In genomic region chr1:186621812-186622211, GRCm38 (mm10) we compare ENCODE assay signal across 31 mouse cellular contexts.
"Had no signal": no experiment of that assay in that cellular context is flagged by ENCODE, and none has a peak within 500 bp of the region (broad histone marks: within the 10 kb centered on the region; RNA-seq: fewer than 3 reads in every experiment).

No protein-coding gene starts in this region.

- H3K9ac ChIP-seq: limb, embryonic 12.5 days; limb, embryonic 13.5 days; limb, embryonic 15.5 days; liver, embryonic 12.5 days; liver, embryonic 13.5 days; liver, embryonic 14.5 days; liver, embryonic 15.5 days; liver, postnatal 0 days; lung, embryonic 14.5 days; lung, embryonic 15.5 days; midbrain, embryonic 12.5 days; midbrain, embryonic 13.5 days; midbrain, embryonic 15.5 days; neural tube, embryonic 12.5 days had no signal

- H3K27ac ChIP-seq: left cerebral cortex, adult 2 months; limb, embryonic 10.5 days; limb, embryonic 12.5 days; limb, embryonic 13.5 days; limb, embryonic 15.5 days; liver, embryonic 12.5 days; liver, embryonic 13.5 days; liver, embryonic 14.5 days; liver, embryonic 15.5 days; lung, embryonic 15.5 days; macrophage; midbrain, embryonic 12.5 days; midbrain, embryonic 13.5 days; midbrain, embryonic 15.5 days; neural tube, embryonic 12.5 days had no signal

- ATAC-seq: liver, embryonic 12.5 days; liver, postnatal 0 days; lung, postnatal 0 days; midbrain, embryonic 13.5 days; midbrain, embryonic 15.5 days; midbrain, embryonic 16.5 days had no signal

- H3K4me3 ChIP-seq: left cerebral cortex, adult 2 months; limb, embryonic 10.5 days; limb, embryonic 12.5 days; limb, embryonic 13.5 days; limb, embryonic 15.5 days; liver, embryonic 12.5 days; liver, embryonic 13.5 days; liver, embryonic 15.5 days; lung, embryonic 15.5 days; megakaryocyte, embryonic 14.5 days; midbrain, embryonic 12.5 days; midbrain, embryonic 13.5 days; midbrain, embryonic 15.5 days; myocyte; neural tube, embryonic 12.5 days had no signal

- H3K9me3 ChIP-seq: limb, embryonic 10.5 days; limb, embryonic 12.5 days; limb, embryonic 13.5 days; limb, embryonic 15.5 days; liver, embryonic 12.5 days; liver, embryonic 13.5 days; liver, embryonic 15.5 days; lung, embryonic 15.5 days; midbrain, embryonic 12.5 days; midbrain, embryonic 13.5 days; midbrain, embryonic 15.5 days; neural tube, embryonic 12.5 days had no signal

- DNase-seq: left cerebral cortex, postnatal 4 days; liver; liver, embryonic 13.5 days; liver, postnatal 0 days; lung, adult 18-20 months; lung, adult 2 months; lung, embryonic 14.5 days; lung, postnatal 10 days; lung, postnatal 14 days; lung, postnatal 36 days; lung, postnatal 4 days; midbrain, embryonic 14.5 days had no signal

- H3K4me1 ChIP-seq: limb, embryonic 12.5 days; liver, embryonic 12.5 days; liver, embryonic 13.5 days; liver, embryonic 15.5 days; megakaryocyte, embryonic 14.5 days; midbrain, embryonic 12.5 days; midbrain, embryonic 13.5 days; midbrain, embryonic 15.5 days; neural tube, embryonic 12.5 days had no signal

- H3K27me3 ChIP-seq: limb, embryonic 12.5 days; limb, embryonic 13.5 days; limb, embryonic 15.5 days; liver, embryonic 12.5 days; liver, embryonic 13.5 days; liver, embryonic 15.5 days; lung, embryonic 15.5 days; megakaryocyte, embryonic 14.5 days; midbrain, embryonic 12.5 days; midbrain, embryonic 13.5 days; midbrain, embryonic 15.5 days; neural tube, embryonic 12.5 days had no signal

- H3K36me3 ChIP-seq: limb, embryonic 10.5 days; limb, embryonic 15.5 days; liver, embryonic 12.5 days; liver, embryonic 13.5 days; liver, embryonic 15.5 days; midbrain, embryonic 12.5 days; midbrain, embryonic 13.5 days; midbrain, embryonic 15.5 days; neural tube, embryonic 12.5 days had no signal

- H3K4me2 ChIP-seq: limb, embryonic 12.5 days; limb, embryonic 13.5 days; limb, embryonic 15.5 days; liver, embryonic 11.5 days; liver, embryonic 12.5 days; liver, embryonic 13.5 days; liver, embryonic 15.5 days; lung, embryonic 14.5 days; lung, embryonic 15.5 days; midbrain, embryonic 12.5 days; midbrain, embryonic 13.5 days; midbrain, embryonic 15.5 days; neural tube, embryonic 12.5 days had no signal
